Mouse (Mus musculus) NIH3T3 (cell line): ENCODE measurements around the gene Gm37240.
"Not testable (repeated sequence)": the region's sequence is repeated elsewhere in the genome, so short reads cannot be mapped to it uniquely, and the experiment has no call there.

Source experiments
- DNase-seq: peaks from one replicate; pipeline ENCODE4 v3.0.0-alpha.2; 2012; ENCODE audit warnings: low read depth

Gene Gm37240

GRCm38 (mm10) chr3:84672136-84672535 lies 1215.2 kb downstream of the Gm37240 start:
- no peak for DNase-seq

DNA sequence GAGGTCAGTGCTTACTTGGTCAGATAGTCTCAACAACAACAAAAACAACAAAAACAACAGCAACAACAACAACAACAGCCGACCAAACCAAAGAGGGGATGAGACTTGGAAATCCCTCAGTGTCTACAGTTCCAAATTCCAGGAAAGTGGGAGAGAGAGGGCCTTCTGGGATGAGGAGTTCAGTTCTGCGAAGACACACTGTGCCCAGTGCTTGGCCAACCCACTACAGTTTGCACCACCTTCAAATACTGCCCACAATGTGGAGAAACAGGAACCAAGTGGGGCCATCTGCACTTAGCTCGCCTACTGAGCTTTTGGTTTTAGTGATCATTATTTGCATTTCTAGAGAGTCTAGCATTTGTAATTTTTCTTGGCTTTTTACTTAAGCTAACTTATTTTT lies 1218.4 kb downstream of the Gm37240 start:
- DNase-seq, result no peak

DNA sequence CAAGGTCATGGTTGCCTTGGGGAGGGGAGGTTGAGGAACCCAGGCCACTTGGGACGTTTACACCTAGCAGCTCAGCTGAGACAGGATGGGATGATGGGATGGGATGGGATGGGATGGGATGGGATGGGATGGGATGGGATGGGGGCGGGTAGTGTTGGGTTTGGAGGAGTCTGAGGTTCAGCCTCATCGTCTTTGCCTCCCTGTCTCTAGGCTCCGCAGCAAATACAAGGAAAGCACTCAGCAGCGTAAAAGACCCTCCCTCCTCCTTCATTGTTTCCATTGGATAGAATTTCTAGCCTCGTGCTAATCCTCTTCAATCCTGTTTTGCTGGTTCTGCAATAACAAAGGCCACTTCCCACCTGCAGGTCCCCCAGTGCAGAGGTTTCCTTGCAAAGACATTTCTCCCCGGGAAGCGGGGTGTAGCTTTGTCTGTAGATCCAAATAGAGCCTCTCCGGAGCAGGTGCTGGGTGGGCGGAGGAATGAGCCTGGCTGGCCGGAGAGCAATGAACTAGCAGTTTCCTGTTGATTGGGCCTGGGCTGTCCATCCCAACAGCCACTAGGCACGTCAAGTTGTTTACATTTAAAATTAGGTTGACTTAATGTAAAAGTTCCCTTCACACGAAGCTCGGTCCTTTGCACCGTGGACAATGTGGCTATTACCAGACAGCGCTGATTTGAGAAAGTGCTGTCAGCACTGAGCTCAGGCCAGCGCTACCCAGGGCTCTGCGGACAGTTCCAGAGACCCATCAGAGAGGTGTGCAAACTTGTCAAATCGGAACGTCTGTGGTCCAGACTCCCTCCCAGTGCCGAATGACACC lies 1221.9 kb downstream of the Gm37240 start:
- no peak for DNase-seq

GRCm38 (mm10) chr3:84664686-84665085 lies 1222.6 kb downstream of the Gm37240 start:
- no peak for DNase-seq

DNA sequence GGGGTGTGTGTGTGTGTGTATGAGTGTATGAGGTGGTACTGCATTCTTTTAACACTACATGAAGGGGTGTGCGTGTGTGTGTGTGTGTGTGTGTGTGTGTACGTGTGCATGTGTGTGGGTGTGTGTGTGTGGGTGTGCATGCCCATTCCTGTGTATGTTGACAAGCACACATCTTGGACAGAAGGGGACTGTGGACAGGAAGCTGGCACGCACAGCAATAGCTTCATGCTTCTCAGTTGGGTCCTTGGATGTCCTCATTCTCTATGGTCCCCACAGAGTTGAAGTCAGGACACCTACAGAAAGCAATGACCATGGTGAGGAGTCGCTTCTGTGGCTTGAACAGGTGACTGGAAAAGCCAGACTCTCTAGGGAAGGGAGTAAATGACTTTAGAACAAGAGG lies 1223.5 kb downstream of the Gm37240 start:
- no peak for DNase-seq

- DNase-seq, result no peak
Measured at GRCm38 (mm10) chr3:84663079-84663478, 1224.2 kb downstream of the Gm37240 start.

- DNase-seq, result no peak
Measured at GRCm38 (mm10) chr3:84660380-84660779, 1226.9 kb downstream of the Gm37240 start.

GRCm38 (mm10) chr3:84658872-84659271 lies 1228.4 kb downstream of the Gm37240 start:
- no peak for DNase-seq

DNA sequence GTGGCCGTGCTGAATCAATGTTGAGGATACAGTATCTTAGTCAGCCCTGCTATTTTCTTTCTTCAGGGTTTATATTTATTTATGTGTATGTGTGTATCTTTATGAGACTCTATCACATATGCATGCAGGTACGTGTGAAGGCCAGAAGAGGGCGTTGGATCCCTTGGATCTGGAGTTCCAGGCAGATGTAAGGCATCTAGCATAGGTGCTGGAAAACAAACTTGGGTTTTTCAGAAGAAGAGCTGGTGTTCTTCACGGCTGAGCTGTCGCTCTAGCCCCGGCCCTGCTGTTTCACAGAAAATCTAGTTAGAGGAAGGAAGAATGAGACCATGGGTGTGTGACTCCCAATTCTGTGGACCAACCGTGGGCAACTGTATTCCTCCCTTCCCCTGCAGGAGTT lies 1229.3 kb downstream of the Gm37240 start:
- no peak for DNase-seq

- no peak for DNase-seq
Measured at GRCm38 (mm10) chr3:84657240-84657639, 1230.1 kb downstream of the Gm37240 start.

GRCm38 (mm10) chr3:84655785-84656150 lies 1231.5 kb downstream of the Gm37240 start:
- DNase-seq, result not testable (repeated sequence)

GRCm38 (mm10) chr3:84654900-84655784 lies 1232.2 kb downstream of the Gm37240 start:
- no peak for DNase-seq

GRCm38 (mm10) chr3:84654246-84654826 lies 1233.0 kb downstream of the Gm37240 start:
- no peak for DNase-seq

DNA sequence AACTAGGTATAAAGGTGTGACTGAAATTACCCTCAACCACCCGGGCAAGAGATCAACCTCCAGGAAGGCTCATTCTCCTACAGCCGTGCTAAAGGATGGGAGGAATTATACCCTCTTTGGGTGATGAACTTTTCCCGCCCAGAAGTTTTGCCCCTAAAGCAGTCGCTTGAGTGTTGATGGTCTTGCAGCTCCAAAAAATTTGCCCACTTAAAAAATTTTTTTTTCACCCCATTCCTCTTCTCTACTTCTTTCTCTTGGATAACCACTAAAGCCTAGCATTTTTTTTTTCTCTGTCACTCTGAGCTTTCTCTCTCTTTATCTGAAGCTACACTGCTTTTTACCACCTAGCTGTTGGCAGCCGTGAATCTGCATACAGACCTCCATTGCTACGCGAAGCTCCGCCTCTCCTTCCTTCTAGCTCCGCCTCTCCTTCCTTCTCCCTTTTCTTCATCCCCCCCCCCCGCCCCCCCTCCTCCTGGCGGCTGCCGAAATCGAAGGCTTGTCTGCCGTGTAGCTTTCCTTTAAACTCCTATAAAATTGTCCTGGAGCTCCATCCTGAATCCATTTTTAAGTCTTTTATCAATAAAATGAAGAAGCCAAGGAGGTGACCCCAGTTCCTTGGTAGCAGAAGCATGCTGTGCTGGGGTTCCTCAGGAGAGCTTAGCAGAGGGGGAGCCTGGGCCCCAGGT lies 1233.6 kb downstream of the Gm37240 start:
- DNase-seq, result no peak

- peak; percentile 29 for DNase-seq
Measured at GRCm38 (mm10) chr3:84652643-84653556, 1234.4 kb downstream of the Gm37240 start.

DNA sequence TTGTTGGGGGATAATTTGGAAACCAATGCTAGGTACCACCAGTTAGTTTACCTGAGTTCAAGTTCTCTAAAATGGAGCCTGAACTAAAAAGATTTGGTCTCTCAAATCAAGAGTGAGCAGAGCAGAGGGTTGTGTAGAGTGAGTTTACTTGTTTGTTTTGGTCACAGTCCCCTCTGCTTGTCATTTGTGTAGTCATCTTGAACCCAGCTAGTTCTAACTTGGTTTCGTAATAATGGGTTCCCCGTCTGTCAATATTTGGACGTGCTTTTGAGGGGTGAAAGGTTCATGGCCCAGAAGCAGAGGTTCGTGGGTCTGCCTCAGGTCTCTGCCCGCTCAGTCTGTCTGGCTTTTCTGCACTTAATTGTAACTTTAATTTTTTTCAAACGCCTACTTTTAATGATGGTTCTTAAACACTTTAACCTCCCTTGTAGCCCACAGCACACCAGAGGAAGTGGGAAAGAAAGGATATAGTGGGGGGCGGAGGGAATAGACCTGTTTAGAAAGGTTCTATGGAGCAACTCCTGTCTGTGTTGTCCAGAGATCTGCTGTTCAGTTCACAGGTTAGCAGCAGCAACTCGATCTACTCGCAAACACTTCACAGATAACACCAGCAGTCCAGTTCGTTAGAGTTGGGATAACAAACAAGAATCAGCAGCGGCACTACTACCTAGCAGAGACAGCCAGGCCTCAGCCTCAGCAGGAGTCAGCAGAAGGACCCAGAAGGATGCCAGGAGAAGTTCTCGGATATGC lies 1237.6 kb downstream of the Gm37240 start:
- DNase-seq, result no peak

- DNase-seq, result not testable (repeated sequence)
Measured at GRCm38 (mm10) chr3:84648069-84648468, 1239.2 kb downstream of the Gm37240 start.

GRCm38 (mm10) chr3:84647616-84648015 lies 1239.7 kb downstream of the Gm37240 start:
- peak; percentile 53 for DNase-seq

- DNase-seq, result peak; percentile 69
Measured at GRCm38 (mm10) chr3:84646331-84646845, 1240.9 kb downstream of the Gm37240 start.

- DNase-seq, result no peak
Measured at GRCm38 (mm10) chr3:84646007-84646290, 1241.4 kb downstream of the Gm37240 start.
